Mouse (Mus musculus) bone marrow macrophage, adult 2 months (primary cell): ENCODE data around the gene Nup205.

Experiments
- CTCF ChIP-seq: IDR thresholded peaks from 2 replicates; pipeline ENCODE4 v1.5.1; 2012; ENCODE audit warnings: low read depth, mild to moderate bottlenecking, low read length, moderate library complexity
- POLR2A ChIP-seq: IDR thresholded peaks from 2 replicates; pipeline ENCODE4 v1.6.1; 2012; ENCODE audit warnings: mild to moderate bottlenecking, low read depth, low read length, borderline replicate concordance

DNA sequence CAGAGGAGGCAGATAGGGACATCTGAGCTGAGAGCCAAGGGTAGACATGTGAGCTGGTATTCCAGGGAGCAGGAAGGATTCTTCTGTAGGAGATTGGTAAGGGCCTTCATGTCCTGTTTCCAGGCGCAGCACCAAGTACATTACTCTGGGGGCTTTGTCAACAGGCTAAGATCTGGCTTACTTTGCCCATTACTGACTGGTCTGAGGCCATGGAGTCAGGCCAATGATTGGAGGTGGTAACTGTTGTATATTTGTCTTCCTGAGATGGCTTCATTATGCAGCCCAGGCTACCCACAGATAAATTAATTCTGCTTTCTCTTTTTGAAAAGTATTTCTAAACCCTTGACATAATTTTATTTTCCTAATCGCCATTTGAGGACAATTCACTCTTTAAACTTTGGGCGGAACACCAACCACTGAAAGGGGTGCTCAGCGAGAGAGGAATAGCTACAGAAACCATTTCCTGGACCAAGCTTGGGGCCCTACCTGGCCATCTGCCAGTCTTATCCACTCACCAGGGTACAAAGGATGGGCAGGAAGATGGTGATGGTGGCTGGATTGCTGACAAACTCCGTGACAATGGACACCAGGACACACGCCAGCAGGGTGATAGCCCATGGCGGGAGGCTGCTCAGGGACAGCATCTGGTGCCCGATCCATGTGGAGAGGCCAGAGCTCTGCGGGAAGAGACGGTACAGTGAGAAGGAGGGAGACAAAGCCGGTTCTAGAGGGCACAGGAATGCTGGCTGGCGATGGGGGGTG is 94.1 kb downstream of the Nup205 start:
- TF ChIP-seq POLR2A (no peak), CTCF (no peak)
